Mouse (Mus musculus) adrenal gland, postnatal 14 days (tissue): ENCODE results near the gene Dnah8. TPM values are rescaled to one million over a fixed set of nuclear protein-coding genes. Genes with fewer than 3 reads are reported as not detected.

Source experiments
- DNase-seq: peaks from one replicate; pipeline ENCODE4 v3.0.0; 2021; ENCODE audit warnings: mixed read lengths
- total RNA-seq: library from RNA; stranded (reverse); gene quantifications from 2 replicates; pipeline ENCODE4 v1.2.3, GENCODE M21; 2021

The Dnah8 gene
- total RNA-seq, 1 experiment from 2014 or later: 1.3 TPM

- no peak for DNase-seq
Measured at GRCm38 (mm10) chr17:30881001-30881400, 256.8 kb downstream of the Dnah8 start.

- no peak for DNase-seq
Measured at GRCm38 (mm10) chr17:30882206-30882605, 258.1 kb downstream of the Dnah8 start.

- DNase-seq: no peak
Measured at GRCm38 (mm10) chr17:30883534-30883933, 259.4 kb downstream of the Dnah8 start.

GRCm38 (mm10) chr17:30892086-30892485 is 267.9 kb downstream of the Dnah8 start:
- DNase-seq: no peak

GRCm38 (mm10) chr17:30892730-30893129 is 268.6 kb downstream of the Dnah8 start:
- DNase-seq: no peak

GRCm38 (mm10) chr17:30897075-30897474 is 272.9 kb downstream of the Dnah8 start:
- no peak for DNase-seq

GRCm38 (mm10) chr17:30901627-30902026 is 277.5 kb downstream of the Dnah8 start, which contains the start of gene Glp1r:
Glp1r (plus strand) TSS chr17:30901817.
- peak; percentile 32 for DNase-seq

GRCm38 (mm10) chr17:30904096-30904495 is 279.9 kb downstream of the Dnah8 start:
- no peak for DNase-seq

GRCm38 (mm10) chr17:30907577-30907976 is 283.4 kb downstream of the Dnah8 start:
- DNase-seq: no peak

GRCm38 (mm10) chr17:30910866-30911731 is 286.9 kb downstream of the Dnah8 start:
- peak; percentile 82 for DNase-seq

GRCm38 (mm10) chr17:30911732-30912088 is 287.6 kb downstream of the Dnah8 start:
- DNase-seq: no peak

GRCm38 (mm10) chr17:30912536-30912935 is 288.4 kb downstream of the Dnah8 start:
- no peak for DNase-seq

GRCm38 (mm10) chr17:30914264-30914663 is 290.1 kb downstream of the Dnah8 start:
- DNase-seq: no peak

GRCm38 (mm10) chr17:30923566-30923965 is 299.4 kb downstream of the Dnah8 start:
- DNase-seq: no peak

Other genes starting within 250 kb of the Dnah8 start
- 35.9 and 36.9 TPM in 2 replicates for gene Btbd9, start 47.9 kb upstream of the Dnah8 start, total RNA-seq
- gene Glo1, start 2.5 kb downstream of the Dnah8 start, total RNA-seq: 105 and 123 TPM in 2 replicates